Mouse (Mus musculus) liver, embryonic 14.5 days (tissue): ENCODE results near the gene Tbc1d10b. TPM values are rescaled to one million over a fixed set of nuclear protein-coding genes. Genes with fewer than 3 reads are reported as not detected.
A peak's percentile ranks its signal among the peaks of the same experiment; 100 is the strongest.
"Not testable (repeated sequence)": the region's sequence is repeated elsewhere in the genome, so short reads cannot be mapped to it uniquely, and the experiment has no call there.

Experiments
- ATAC-seq: fragments of 200-750 bp; cut with Nextera tagmentation; 2 replicates; pipeline ENCODE4 v1.8.0; 2017; ENCODE audit warnings: moderate number of reproducible peaks, mild to moderate bottlenecking, moderate library complexity; ENCODE audit not compliant: insufficient read depth
- DNase-seq, 3 experiments: peaks; one replicate each; pipeline ENCODE4 v3.0.0-alpha.2; 2012 to 2013; ENCODE audit warnings: low read depth in 3 of 3, low spot score in 3 of 3
- H3K27ac ChIP-seq: fragments of 300-500 bp; sonication (generic); 2 replicates; pipeline ENCODE4 v1.5.1; 2014; ENCODE audit warnings: moderate library complexity, mild to moderate bottlenecking, control low read depth, inconsistent platforms
- H3K27me3 ChIP-seq: fragments of 300-500 bp; sonication (generic); 2 replicates; pipeline ENCODE4 v1.6.1; 2014; ENCODE audit warnings: mild to moderate bottlenecking, low read length, moderate library complexity; ENCODE audit not compliant: control insufficient read depth, insufficient read depth
- H3K36me3 ChIP-seq: fragments of 300-500 bp; sonication (generic); replicated peaks from 2 replicates; pipeline ENCODE4 v1.6.1; 2014; ENCODE audit warnings: low read depth; ENCODE audit not compliant: control insufficient read depth, insufficient read depth
- H3K4me1 ChIP-seq, 2 experiments: fragments of 200-500 bp in 1 of 2; fragments of 300-500 bp in 1 of 2; sonication (generic) in 1 of 2; replicated peaks; 2 replicates each; pipeline ENCODE4 v1.6.1; 2012 to 2014; ENCODE audit warnings: antibody characterized with exemption in 1 of 2, inconsistent platforms in 1 of 2, low read length in 1 of 2; ENCODE audit not compliant: control insufficient read depth in 2 of 2, insufficient read depth in 2 of 2
- H3K4me2 ChIP-seq: fragments of 300-500 bp; sonication (generic); 2 replicates; pipeline ENCODE4 v1.6.1; 2014; ENCODE audit warnings: low read depth, mild to moderate bottlenecking, control low read depth, moderate library complexity
- H3K4me3 ChIP-seq, 2 experiments: fragments of 200-500 bp in 1 of 2; fragments of 300-500 bp in 1 of 2; sonication (generic) in 1 of 2; 2 replicates each; pipeline ENCODE4 v1.5.1; 2012 to 2014; ENCODE audit warnings: low read depth in 2 of 2, low read length in 2 of 2, mild to moderate bottlenecking in 2 of 2, control low read depth in 1 of 2, inconsistent platforms in 1 of 2, moderate library complexity in 1 of 2; ENCODE audit not compliant: insufficient read depth in 1 of 2
- H3K9ac ChIP-seq: fragments of 300-500 bp; sonication (generic); replicated peaks from 2 replicates; pipeline ENCODE4 v1.6.1; 2014; ENCODE audit warnings: mild to moderate bottlenecking, control low read depth, moderate library complexity
- H3K9me3 ChIP-seq: fragments of 300-500 bp; sonication (generic); 2 replicates; pipeline ENCODE4 v1.6.1; 2016; ENCODE audit warnings: low read length, mixed read lengths; ENCODE audit not compliant: control insufficient read depth
- CTCF ChIP-seq: IDR thresholded peaks from 2 replicates; pipeline ENCODE4 v1.5.1; 2016; ENCODE audit warnings: antibody characterized with exemption, low read depth, control low read depth
- EP300 ChIP-seq: IDR thresholded peaks from 2 replicates; pipeline ENCODE4 v1.6.1; 2016; ENCODE audit warnings: antibody characterized with exemption, low read depth
- WGBS: fragments of 180-500 bp; shearing (Covaris S2); extraction: QIAGEN DNeasy Blood & Tissue Kit; methylation state at CpG from one replicate; pipeline ENCODE4 v1.1.7; 2014; ENCODE audit not compliant: insufficient replicate concordance; 5-methylcytosine and 5-hydroxymethylcytosine counted together
- polyA plus RNA-seq, 2 experiments: library from polyadenylated mRNA; depleted of rRNA in 1 of 2; stranded (reverse) in 1 of 2; unstranded in 1 of 2; fragments of >200 nt; fragmentation: Nextera tagmentation in 1 of 2; extraction: Ambion mirVana in 1 of 2; gene quantifications; 2 replicates each; pipeline versions ENCODE4 v1.2.1 to v1.2.3; 2012 to 2014

Tbc1d10b gene
- polyA plus RNA-seq, 2 experiments = 10.9 to 15.5 TPM

DNA sequence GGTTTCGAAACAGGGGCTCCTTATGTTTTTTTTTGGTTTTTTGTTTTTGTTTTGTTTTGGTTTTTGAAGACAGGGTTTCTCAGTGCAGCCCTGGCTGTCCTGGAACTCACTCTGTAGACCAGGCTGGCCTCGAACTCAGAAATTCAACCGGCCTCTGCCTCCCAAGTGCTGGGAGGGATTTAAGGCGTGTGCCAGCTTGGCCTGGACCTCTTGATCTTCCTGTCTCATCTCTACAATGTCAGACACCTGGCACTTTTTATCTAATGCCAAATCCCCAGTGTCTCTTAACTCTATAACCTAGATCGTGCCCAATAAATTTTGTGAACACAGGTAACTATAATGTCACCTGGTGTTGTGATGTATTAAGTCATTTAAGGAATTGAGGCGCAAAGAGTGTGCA, 45.1 kb upstream of the Tbc1d10b start:
- Histone ChIP-seq H3K36me3 (no peaks in the 10 kb centered on the region), H3K27me3 (no peaks in the 10 kb centered on the region), H3K4me3 (peak overlapping the region; percentile 62 to 64), H3K27ac (no peak overlapping the region), H3K9me3 (no peaks in the 10 kb centered on the region), H3K4me1 (peaks cover 12 to 24% of the 10 kb centered on the region in 2 experiments), H3K4me2 (peak overlapping the region; percentile 92), H3K9ac (peak overlapping the region; percentile 64)
- TF ChIP-seq CTCF (no peak), EP300 (no peak)
- ATAC-seq (no peak), DNase-seq (no peak)
- 62% methylated on average over 6 of the region's 6 CpGs for WGBS

DNA sequence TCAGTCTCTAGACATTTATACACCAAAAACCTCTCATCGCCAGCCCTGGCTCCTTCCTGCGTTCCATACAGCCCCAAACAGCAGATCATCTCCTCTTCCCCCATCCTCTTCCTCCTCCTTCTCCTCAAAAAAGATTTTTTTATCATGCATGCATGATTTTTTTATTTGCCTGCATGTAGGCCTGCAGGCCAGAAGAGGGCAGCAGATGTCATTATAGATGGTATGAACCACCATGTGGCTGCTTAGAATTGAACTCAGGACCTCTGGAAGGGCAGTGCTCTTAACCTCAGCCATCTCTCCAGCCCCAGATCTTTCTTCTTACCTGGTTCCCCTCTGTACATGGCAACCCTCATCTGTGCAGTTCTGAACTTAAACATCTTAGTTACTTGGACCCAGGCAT, 44.1 kb upstream of the Tbc1d10b start:
- no peak for ATAC-seq
- no peak overlapping the region for H3K4me2 ChIP-seq
- peak overlapping the region; percentile 21 for H3K27ac ChIP-seq
- H3K27me3 ChIP-seq = no peaks in the 10 kb centered on the region
- no peaks in the 10 kb centered on the region for H3K36me3 ChIP-seq
- TF ChIP-seq EP300 (no peak), CTCF (peak; percentile 77)
- WGBS = 59% methylated on average over 2 of the region's 2 CpGs
- DNase-seq = no peak
- H3K4me3 ChIP-seq = no peak overlapping the region
- H3K9me3 ChIP-seq = no peaks in the 10 kb centered on the region
- peaks cover 12 to 24% of the 10 kb centered on the region in 2 experiments for H3K4me1 ChIP-seq
- no peak overlapping the region for H3K9ac ChIP-seq

DNA sequence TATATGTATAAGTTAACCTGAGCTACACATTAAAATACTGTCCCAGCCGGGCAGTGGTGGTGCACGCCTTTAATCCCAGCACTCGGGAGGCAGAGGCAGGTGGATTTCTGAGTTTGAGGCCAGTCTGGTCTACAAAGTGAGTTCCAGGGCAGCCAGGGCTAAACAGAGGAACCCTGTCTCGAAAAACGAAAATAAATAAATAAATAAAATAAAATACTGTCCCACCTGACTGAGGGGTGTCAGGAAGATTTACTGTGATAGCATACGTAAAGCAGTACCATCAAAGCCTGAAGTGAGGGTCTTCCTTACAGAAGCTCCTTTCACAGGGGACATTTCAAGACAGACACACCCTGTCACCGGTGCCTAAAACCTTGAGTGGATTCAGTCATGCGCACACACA, 42.2 kb upstream of the Tbc1d10b start:
- peaks cover 10 to 25% of the 10 kb centered on the region in 2 experiments for H3K4me1 ChIP-seq
- ATAC-seq = not testable (repeated sequence)

DNA sequence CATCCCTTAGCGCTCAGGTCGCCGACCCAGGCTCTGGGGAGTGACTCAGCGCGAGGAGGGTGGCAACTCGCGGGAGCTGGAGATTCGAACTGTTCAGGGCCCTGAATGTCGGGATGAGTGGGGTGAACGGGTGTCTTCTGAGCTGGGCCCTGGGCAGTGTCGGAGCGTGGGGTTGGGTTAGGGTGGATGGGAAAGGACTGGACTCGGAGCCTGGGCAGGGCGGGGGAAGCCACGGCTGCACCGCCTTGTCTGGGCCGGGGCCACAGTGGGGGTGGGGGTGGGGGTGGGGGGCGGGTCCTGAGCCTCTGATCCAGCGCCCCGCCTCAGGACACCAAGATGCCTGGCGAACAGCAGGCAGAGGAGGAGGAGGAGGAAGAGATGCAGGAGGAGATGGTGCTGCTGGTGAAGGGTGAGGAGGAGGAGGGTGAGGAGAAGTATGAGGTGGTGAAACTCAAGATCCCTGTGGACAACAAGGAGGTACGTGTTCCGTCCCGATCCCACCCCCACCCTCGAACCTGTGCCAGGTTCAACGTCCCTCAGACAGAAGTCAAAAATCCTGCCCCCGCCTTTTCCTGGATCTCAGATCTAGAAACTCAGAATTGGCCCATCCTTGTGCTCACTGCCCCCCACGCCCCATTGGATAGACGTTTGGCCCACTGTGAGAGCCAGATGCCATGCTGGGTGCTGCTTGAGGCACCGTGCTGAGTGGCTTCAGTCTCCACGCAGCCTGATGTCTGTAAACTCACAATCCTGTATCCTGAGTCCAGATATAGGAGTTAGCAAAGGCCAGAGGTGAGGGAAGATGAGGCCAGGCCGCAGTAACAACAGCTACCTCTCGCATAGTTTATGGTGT, 36.6 kb upstream of the Tbc1d10b start:
- peak overlapping the region; percentile 94 for H3K4me2 ChIP-seq
- H3K4me3 ChIP-seq = peak overlapping the region; percentile 82 to 87
- no peaks in the 10 kb centered on the region for H3K9me3 ChIP-seq
- ATAC-seq (no peak; the same call in none of the 2 replicates), DNase-seq (no peak)
- peak overlapping the region; percentile 84 for H3K9ac ChIP-seq
- no peaks in the 10 kb centered on the region for H3K27me3 ChIP-seq
- no peaks in the 10 kb centered on the region; the same call in 1 of the 2 replicates for H3K36me3 ChIP-seq
- WGBS = 11% methylated on average over 33 of the region's 33 CpGs
- H3K4me1 ChIP-seq = peaks cover 10 to 23% of the 10 kb centered on the region in 2 experiments
- no peak for TF ChIP-seq EP300
- TF ChIP-seq CTCF = no peak; the same call in 1 of the 2 replicates
- H3K27ac ChIP-seq = peak overlapping the region; percentile 68

More for the DNA sequence above, 42.2 kb upstream of the Tbc1d10b start:
- not testable (repeated sequence) for H3K36me3 ChIP-seq, H3K9ac ChIP-seq, DNase-seq, H3K27me3 ChIP-seq, H3K9me3 ChIP-seq, H3K4me2 ChIP-seq, H3K4me3 ChIP-seq, H3K27ac ChIP-seq
- WGBS = 77% methylated on average over 8 of the region's 8 CpGs

DNA sequence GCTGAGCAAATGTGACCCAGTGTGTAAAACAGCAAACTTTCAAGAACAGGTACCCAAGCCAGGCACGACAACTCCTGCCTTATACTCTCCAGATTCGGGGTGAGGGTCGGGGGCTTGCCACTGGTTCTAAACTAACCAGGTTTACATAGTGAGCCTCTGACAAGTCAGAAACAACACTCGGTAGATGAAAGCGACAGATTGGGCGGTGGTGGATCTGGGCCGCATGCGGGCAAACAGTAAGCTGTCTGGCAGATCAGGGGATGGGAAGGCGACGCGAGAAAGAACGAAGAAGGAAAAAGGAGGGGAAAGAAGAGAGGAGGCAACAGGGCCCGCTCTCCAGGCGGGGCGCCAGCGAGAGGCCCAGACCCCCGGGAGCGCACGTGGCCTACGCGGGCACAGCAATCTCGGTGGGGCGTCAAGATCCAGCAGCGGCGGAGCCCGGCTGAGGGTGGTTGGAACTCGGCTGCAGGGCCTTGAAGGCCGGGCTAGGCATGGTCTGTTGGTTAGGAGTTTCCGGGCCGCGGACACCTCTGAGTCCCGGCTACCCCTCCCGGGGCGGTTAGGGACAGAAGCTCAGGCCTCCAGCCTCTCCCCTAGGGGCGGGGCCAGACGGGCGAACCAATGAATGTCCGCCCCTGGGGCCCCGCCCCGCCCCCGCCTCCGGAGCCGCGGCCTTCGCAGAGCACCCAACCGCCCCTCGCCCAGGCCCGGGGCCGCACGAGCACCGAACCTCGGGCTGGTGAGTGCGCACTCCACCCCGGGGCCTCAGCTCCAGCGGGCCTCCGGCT, 35.8 kb upstream of the Tbc1d10b start, which contains the start of gene Zfp771:
Zfp771 (plus strand) TSS at position 405 of the 788 bp plus-strand sequence.
- no peaks in the 10 kb centered on the region for H3K9me3 ChIP-seq
- peak within 1 kb of the TSS; percentile 84 for H3K9ac ChIP-seq
- H3K27me3 ChIP-seq = no peaks in the 10 kb centered on the region
- no peak for TF ChIP-seq EP300
- peak; percentile 30; the same call in 1 of the 2 replicates for TF ChIP-seq CTCF
- peak; percentile 94 for ATAC-seq
- no peaks in the 10 kb centered on the region; the same call in 1 of the 2 replicates for H3K36me3 ChIP-seq
- DNase-seq = peak; percentile 82 to 87 (median 84)
- under 1% methylated on average over 56 of the region's 56 CpGs for WGBS
- peak within 1 kb of the TSS; percentile 82 to 87 for H3K4me3 ChIP-seq
- peaks cover 10 to 23% of the 10 kb centered on the region in 2 experiments for H3K4me1 ChIP-seq
- peak within 1 kb of the TSS; percentile 94 for H3K4me2 ChIP-seq
- peak within 1 kb of the TSS; percentile 68 for H3K27ac ChIP-seq
